Mouse (Mus musculus) CD8-positive naive resting alpha-beta T cell, adult 57 days (primary cell): ENCODE measurements around the gene Fbxl7. TPM values are rescaled to one million over a fixed set of nuclear protein-coding genes. Genes with fewer than 3 reads are reported as not detected.

Experiments used
- total RNA-seq: library from RNA; stranded (reverse); gene quantifications from one replicate; pipeline ENCODE4 v1.2.4, GENCODE M21; 2023

Fbxl7 gene
- not detected for total RNA-seq

GRCm38 (mm10) chr15:26895251-26895711 is at the start of gene Fbxl7:
Gene Fbxl7 (minus strand): TSS chr15:26895580.

